Mouse (Mus musculus): ENCODE measurements around the gene Efr3b. TPM values are rescaled to one million over a fixed set of nuclear protein-coding genes. Genes with fewer than 3 reads are reported as not detected.

Efr3b gene
- polyA plus RNA-seq, 1 experiment from 2014 or later = 8.4 TPM

GRCm38 (mm10) chr12:4059683-4060082, 21.0 kb upstream of the Efr3b start:
- Histone ChIP-seq H3K36me3 (no peaks in the 10 kb centered on the region), H3K27me3 (ENCODE audit: low read depth, poor library complexity, severe bottlenecking) (no peaks in the 10 kb centered on the region), H3K27ac (no peak overlapping the region), H3K4me1 (no peaks in the 10 kb centered on the region), H3K4me3 (no peak overlapping the region), H3K9me3 (replicated peaks) (no peaks in the 10 kb centered on the region)
- no peak for DNase-seq (ENCODE audit: low spot score)
- 91% methylated on average over 4 of the region's 4 CpGs for WGBS

DNA sequence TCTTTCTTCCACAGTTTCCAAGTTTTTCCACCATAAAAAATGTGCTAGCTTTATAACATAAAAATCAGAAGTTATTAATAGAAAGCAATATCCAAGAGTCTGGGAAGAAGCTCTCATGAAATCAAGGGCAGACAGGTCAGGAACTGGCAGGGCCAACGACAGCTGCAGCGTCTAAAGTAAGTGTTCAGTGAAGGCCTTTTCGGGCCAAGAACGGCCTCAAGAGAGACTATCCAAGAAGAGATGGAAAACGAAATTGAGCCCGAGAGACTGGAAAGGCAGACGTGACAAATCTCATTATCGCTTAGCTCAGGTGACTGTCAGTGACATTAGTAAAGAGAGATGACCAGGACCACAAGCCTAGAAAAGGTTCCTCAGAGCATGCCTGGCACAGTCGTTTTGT, 19.6 kb upstream of the Efr3b start:
- no peak for DNase-seq (ENCODE audit: low spot score)
- no peaks in the 10 kb centered on the region for H3K36me3 ChIP-seq
- no peaks in the 10 kb centered on the region for H3K9me3 ChIP-seq (replicated peaks)
- H3K27me3 ChIP-seq (ENCODE audit: low read depth, poor library complexity, severe bottlenecking) = no peaks in the 10 kb centered on the region
- no peak overlapping the region for H3K27ac ChIP-seq
- no peak overlapping the region for H3K4me3 ChIP-seq
- H3K4me1 ChIP-seq = peaks cover 2% of the 10 kb centered on the region; the same call in 1 of the 2 replicates
- 80% methylated on average over 9 of the region's 9 CpGs for WGBS

DNA sequence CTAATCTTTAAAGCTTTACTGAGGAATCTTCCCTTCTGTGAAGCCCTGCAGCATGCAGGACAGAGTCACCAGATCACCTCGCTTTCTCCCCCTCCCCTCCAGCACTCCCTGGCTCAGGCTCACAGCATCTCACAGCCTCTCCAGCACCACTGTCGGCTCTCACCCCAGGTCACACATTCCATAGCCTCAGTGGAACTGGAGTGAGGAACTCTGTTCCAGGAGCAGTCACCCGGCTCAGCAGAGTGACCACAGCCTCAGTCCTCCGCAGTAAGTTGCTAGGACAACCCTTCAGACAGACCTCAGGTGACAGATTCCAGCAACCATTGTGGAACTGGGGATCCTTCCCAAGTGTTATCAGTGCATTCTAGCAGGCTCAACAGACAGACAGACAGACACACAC, 16.1 kb upstream of the Efr3b start:
- Histone ChIP-seq H3K9me3 (replicated peaks) (no peaks in the 10 kb centered on the region), H3K36me3 (no peaks in the 10 kb centered on the region), H3K4me3 (no peak overlapping the region), H3K27ac (no peak overlapping the region), H3K27me3 (ENCODE audit: low read depth, poor library complexity, severe bottlenecking) (no peaks in the 10 kb centered on the region), H3K4me1 (peaks cover 4% of the 10 kb centered on the region; the same call in 1 of the 2 replicates)
- WGBS = 29% methylated on average over 4 of the region's 4 CpGs
- DNase-seq (ENCODE audit: low spot score) = no peak

- Histone ChIP-seq H3K9me3 (replicated peaks) (no peaks in the 10 kb centered on the region), H3K27ac (no peak overlapping the region), H3K36me3 (no peaks in the 10 kb centered on the region), H3K4me1 (peaks cover 4% of the 10 kb centered on the region; the same call in 1 of the 2 replicates), H3K4me3 (no peak overlapping the region), H3K27me3 (ENCODE audit: low read depth, poor library complexity, severe bottlenecking) (no peaks in the 10 kb centered on the region)
- no peak for DNase-seq (ENCODE audit: low spot score)
- 88% methylated on average over 3 of the region's 3 CpGs for WGBS
Measured at GRCm38 (mm10) chr12:4053643-4054042, 14.9 kb upstream of the Efr3b start.

- no peaks in the 10 kb centered on the region for H3K9me3 ChIP-seq (replicated peaks)
- no peak for DNase-seq (ENCODE audit: low spot score)
- 78% methylated on average over 9 of the region's 9 CpGs for WGBS
- H3K36me3 ChIP-seq = no peaks in the 10 kb centered on the region
- H3K4me1 ChIP-seq = peaks cover 4% of the 10 kb centered on the region; the same call in 1 of the 2 replicates
- H3K27me3 ChIP-seq (ENCODE audit: low read depth, poor library complexity, severe bottlenecking) = no peaks in the 10 kb centered on the region
- no peak overlapping the region for H3K27ac ChIP-seq
- H3K4me3 ChIP-seq = no peak overlapping the region
Measured at GRCm38 (mm10) chr12:4050861-4051425, 12.2 kb upstream of the Efr3b start.

GRCm38 (mm10) chr12:4048031-4048430, 9.3 kb upstream of the Efr3b start:
- Histone ChIP-seq H3K9me3 (replicated peaks) (no peaks in the 10 kb centered on the region), H3K4me3 (no peak overlapping the region), H3K36me3 (no peaks in the 10 kb centered on the region), H3K27ac (no peak overlapping the region), H3K27me3 (ENCODE audit: low read depth, poor library complexity, severe bottlenecking) (no peaks in the 10 kb centered on the region), H3K4me1 (no peaks in the 10 kb centered on the region)
- 66% methylated on average over 6 of the region's 6 CpGs for WGBS
- DNase-seq (ENCODE audit: low spot score) = no peak

- H3K4me1 ChIP-seq = no peaks in the 10 kb centered on the region
- no peak overlapping the region for H3K27ac ChIP-seq
- H3K4me3 ChIP-seq = no peak overlapping the region
- no peak for DNase-seq (ENCODE audit: low spot score)
- H3K36me3 ChIP-seq = no peaks in the 10 kb centered on the region
- H3K27me3 ChIP-seq (ENCODE audit: low read depth, poor library complexity, severe bottlenecking) = peaks cover 7% of the 10 kb centered on the region; the same call in 1 of the 2 replicates
- WGBS = 88% methylated on average over 1 of the region's 1 CpGs
- H3K9me3 ChIP-seq (replicated peaks) = no peaks in the 10 kb centered on the region
Measured at GRCm38 (mm10) chr12:4045992-4046391, 7.3 kb upstream of the Efr3b start.

GRCm38 (mm10) chr12:4042411-4042810, 3.7 kb upstream of the Efr3b start:
- Histone ChIP-seq H3K27me3 (ENCODE audit: low read depth, poor library complexity, severe bottlenecking) (peaks cover 29% of the 10 kb centered on the region), H3K9me3 (replicated peaks) (no peaks in the 10 kb centered on the region), H3K4me3 (no peak overlapping the region), H3K4me1 (peaks cover 19% of the 10 kb centered on the region), H3K27ac (no peak overlapping the region), H3K36me3 (no peaks in the 10 kb centered on the region)
- DNase-seq (ENCODE audit: low spot score) = no peak
- 82% methylated on average over 5 of the region's 5 CpGs for WGBS

DNA sequence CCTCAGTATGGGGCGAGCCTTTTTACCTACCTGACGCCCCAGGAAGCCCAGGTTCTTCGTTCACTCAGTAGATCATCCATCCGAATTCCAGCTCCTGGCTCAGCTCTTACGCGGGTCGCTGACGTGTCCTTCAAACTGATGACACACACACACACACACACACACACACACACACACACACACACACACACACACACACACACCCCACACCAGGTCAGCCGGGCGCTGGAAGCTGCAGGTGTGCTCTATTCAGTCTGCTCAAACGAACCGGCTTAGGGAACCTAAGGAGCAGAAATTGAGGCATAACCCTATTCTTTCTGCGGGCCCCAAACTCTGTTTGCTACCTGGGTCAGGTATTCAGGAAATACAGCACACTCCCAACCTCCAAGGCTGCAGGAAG, 331 bp upstream of the Efr3b start:
- 3% methylated on average over 13 of the region's 13 CpGs for WGBS
- Histone ChIP-seq H3K27ac (peak overlapping the region; percentile 90), H3K9me3 (replicated peaks) (no peaks in the 10 kb centered on the region), H3K27me3 (ENCODE audit: low read depth, poor library complexity, severe bottlenecking) (peaks cover 48% of the 10 kb centered on the region), H3K4me3 (peak overlapping the region; percentile 90), H3K4me1 (peaks cover 24% of the 10 kb centered on the region), H3K36me3 (no peaks in the 10 kb centered on the region)
- no peak for DNase-seq (ENCODE audit: low spot score)

DNA sequence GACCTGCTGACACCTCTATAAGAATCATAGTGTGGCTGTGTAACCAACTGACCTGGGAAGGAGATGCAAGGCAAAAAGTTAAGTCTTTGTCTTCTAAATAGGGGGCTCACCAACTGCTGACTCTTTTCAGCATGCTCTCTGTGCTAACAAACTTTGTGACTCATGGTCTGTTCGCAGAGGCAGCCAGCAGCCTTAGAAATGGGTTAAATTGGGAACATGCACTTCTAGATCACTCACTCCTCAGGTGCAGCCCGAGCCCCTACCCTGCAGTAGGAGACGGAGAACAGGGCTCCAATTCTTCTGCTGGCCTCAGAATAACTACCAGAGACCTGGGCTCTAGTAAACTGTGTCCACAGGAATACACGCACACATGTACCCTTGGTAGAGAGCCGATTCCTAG, 1.2 kb downstream of the Efr3b start:
- DNase-seq (ENCODE audit: low spot score) = no peak
- Histone ChIP-seq H3K4me3 (peak overlapping the region; percentile 90), H3K27ac (peak overlapping the region; percentile 90; the same call in 1 of the 2 replicates), H3K4me1 (peaks cover 24% of the 10 kb centered on the region), H3K9me3 (replicated peaks) (no peaks in the 10 kb centered on the region), H3K27me3 (ENCODE audit: low read depth, poor library complexity, severe bottlenecking) (peaks cover 46% of the 10 kb centered on the region), H3K36me3 (no peaks in the 10 kb centered on the region)
- 31% methylated on average over 5 of the region's 5 CpGs for WGBS

- H3K36me3 ChIP-seq = no peaks in the 10 kb centered on the region
- H3K9me3 ChIP-seq (replicated peaks) = no peaks in the 10 kb centered on the region
- no peak overlapping the region for H3K4me3 ChIP-seq
- H3K4me1 ChIP-seq = peaks cover 24% of the 10 kb centered on the region
- 88% methylated on average over 5 of the region's 5 CpGs for WGBS
- no peak overlapping the region for H3K27ac ChIP-seq
- no peak for DNase-seq (ENCODE audit: low spot score)
- H3K27me3 ChIP-seq (ENCODE audit: low read depth, poor library complexity, severe bottlenecking) = peaks cover 41% of the 10 kb centered on the region
Measured at GRCm38 (mm10) chr12:4036157-4036556, 2.6 kb downstream of the Efr3b start.

GRCm38 (mm10) chr12:4029064-4029463, 9.7 kb downstream of the Efr3b start:
- Histone ChIP-seq H3K4me3 (no peak overlapping the region), H3K27me3 (ENCODE audit: low read depth, poor library complexity, severe bottlenecking) (no peaks in the 10 kb centered on the region), H3K9me3 (replicated peaks) (no peaks in the 10 kb centered on the region), H3K27ac (no peak overlapping the region), H3K4me1 (no peaks in the 10 kb centered on the region), H3K36me3 (no peaks in the 10 kb centered on the region)
- WGBS = 81% methylated on average over 4 of the region's 4 CpGs
- no peak for DNase-seq (ENCODE audit: low spot score)

- H3K4me3 ChIP-seq = no peak overlapping the region
- 85% methylated on average over 11 of the region's 11 CpGs for WGBS
- no peaks in the 10 kb centered on the region for H3K36me3 ChIP-seq
- no peaks in the 10 kb centered on the region for H3K4me1 ChIP-seq
- no peak for DNase-seq (ENCODE audit: low spot score)
- H3K27ac ChIP-seq = no peak overlapping the region
- H3K9me3 ChIP-seq (replicated peaks) = no peaks in the 10 kb centered on the region
- no peaks in the 10 kb centered on the region for H3K27me3 ChIP-seq (ENCODE audit: low read depth, poor library complexity, severe bottlenecking)
Measured at GRCm38 (mm10) chr12:4028516-4028915, 10.2 kb downstream of the Efr3b start.

DNA sequence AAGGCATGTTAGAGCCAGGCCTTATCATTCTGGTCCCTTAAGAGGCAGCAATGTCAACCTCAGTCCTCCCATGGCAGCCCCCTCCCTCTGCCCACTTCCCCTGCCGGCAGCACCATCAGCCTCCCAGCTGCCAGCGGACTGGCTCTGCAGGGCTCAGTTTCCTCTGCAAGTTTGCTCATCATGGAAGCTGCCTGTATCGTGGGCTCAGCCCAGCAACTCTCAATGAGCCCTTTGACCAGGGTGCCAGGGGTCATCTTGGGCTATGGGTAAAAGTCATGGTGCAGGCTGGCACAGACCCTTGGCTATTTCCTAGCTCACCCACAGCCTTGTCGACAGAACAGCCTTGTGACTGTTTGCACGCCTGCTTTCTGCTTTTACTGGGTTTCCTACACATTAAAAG, 14.4 kb downstream of the Efr3b start:
- no peak overlapping the region for H3K27ac ChIP-seq
- no peaks in the 10 kb centered on the region for H3K9me3 ChIP-seq (replicated peaks)
- WGBS = 85% methylated on average over 5 of the region's 5 CpGs
- no peaks in the 10 kb centered on the region for H3K27me3 ChIP-seq (ENCODE audit: low read depth, poor library complexity, severe bottlenecking)
- H3K4me3 ChIP-seq = no peak overlapping the region
- no peaks in the 10 kb centered on the region for H3K36me3 ChIP-seq
- no peak for DNase-seq (ENCODE audit: low spot score)
- peaks cover 3% of the 10 kb centered on the region; the same call in 1 of the 2 replicates for H3K4me1 ChIP-seq

All from limb, embryonic 10.5 days (tissue).